Mouse (Mus musculus) intestine, embryonic 14.5 days (tissue): ENCODE data around the gene Ly6g6e. TPM values are rescaled to one million over a fixed set of nuclear protein-coding genes. Genes with fewer than 3 reads are reported as not detected.
"Not testable (repeated sequence)": the region's sequence is repeated elsewhere in the genome, so short reads cannot be mapped to it uniquely, and the experiment has no call there.

Experiments used
- ATAC-seq: fragments of 200-750 bp; cut with Nextera tagmentation; replicated peaks from 2 replicates; pipeline ENCODE4 v1.8.0; 2017; ENCODE audit warnings: low read depth, moderate number of reproducible peaks, moderate TSS enrichment, moderate library complexity; ENCODE audit not compliant: low FRiP score, low TSS enrichment
- DNase-seq: peaks from one replicate; pipeline ENCODE4 v3.0.0-alpha.2; 2018; ENCODE audit warnings: low spot score
- H3K27ac ChIP-seq: fragments of 300-500 bp; sonication (generic); 2 replicates; pipeline ENCODE4 v1.5.1; 2014; ENCODE audit warnings: low read depth, mild to moderate bottlenecking, control low read depth
- H3K27me3 ChIP-seq: fragments of 300-500 bp; sonication (generic); replicated peaks from 2 replicates; pipeline ENCODE4 v1.6.1; 2014; ENCODE audit warnings: low read length, control low read depth; ENCODE audit not compliant: control insufficient read depth, insufficient read depth
- H3K36me3 ChIP-seq: fragments of 300-500 bp; sonication (generic); 2 replicates; pipeline ENCODE4 v1.6.1; 2014; ENCODE audit warnings: low read length, control low read depth; ENCODE audit not compliant: control insufficient read depth, insufficient read depth
- H3K4me1 ChIP-seq: fragments of 300-500 bp; sonication (generic); replicated peaks from 2 replicates; pipeline ENCODE4 v1.6.1; 2014; ENCODE audit warnings: low read length, control low read depth, mixed read lengths; ENCODE audit not compliant: control insufficient read depth, insufficient read depth
- H3K4me2 ChIP-seq: fragments of 300-500 bp; sonication (generic); 2 replicates; pipeline ENCODE4 v1.6.1; 2014; ENCODE audit warnings: low read length
- H3K4me3 ChIP-seq: fragments of 300-500 bp; sonication (generic); 2 replicates; pipeline ENCODE4 v1.5.1; 2014; ENCODE audit warnings: low read depth, low read length, control low read depth, mixed read lengths
- H3K9ac ChIP-seq: fragments of 300-500 bp; sonication (generic); 2 replicates; pipeline ENCODE4 v1.6.1; 2014; ENCODE audit warnings: mild to moderate bottlenecking, low read length
- H3K9me3 ChIP-seq: fragments of 300-500 bp; sonication (generic); 2 replicates; pipeline ENCODE4 v1.6.1; 2016; ENCODE audit warnings: low read length, control low read depth; ENCODE audit not compliant: control insufficient read depth
- WGBS: fragments of 180-500 bp; shearing (Covaris S2); extraction: QIAGEN DNeasy Blood & Tissue Kit; methylation state at CpG from one replicate; pipeline ENCODE4 v1.1.7; 2014; 5-methylcytosine and 5-hydroxymethylcytosine counted together
- polyA plus RNA-seq: library from polyadenylated mRNA; unstranded; fragments of >200 nt; fragmentation: Nextera tagmentation; extraction: Ambion mirVana; gene quantifications from 2 replicates; pipeline ENCODE4 v1.2.1, GENCODE M21; 2014

Ly6g6e gene
- polyA plus RNA-seq = 1.3 and 2.8 TPM in 2 replicates

DNA sequence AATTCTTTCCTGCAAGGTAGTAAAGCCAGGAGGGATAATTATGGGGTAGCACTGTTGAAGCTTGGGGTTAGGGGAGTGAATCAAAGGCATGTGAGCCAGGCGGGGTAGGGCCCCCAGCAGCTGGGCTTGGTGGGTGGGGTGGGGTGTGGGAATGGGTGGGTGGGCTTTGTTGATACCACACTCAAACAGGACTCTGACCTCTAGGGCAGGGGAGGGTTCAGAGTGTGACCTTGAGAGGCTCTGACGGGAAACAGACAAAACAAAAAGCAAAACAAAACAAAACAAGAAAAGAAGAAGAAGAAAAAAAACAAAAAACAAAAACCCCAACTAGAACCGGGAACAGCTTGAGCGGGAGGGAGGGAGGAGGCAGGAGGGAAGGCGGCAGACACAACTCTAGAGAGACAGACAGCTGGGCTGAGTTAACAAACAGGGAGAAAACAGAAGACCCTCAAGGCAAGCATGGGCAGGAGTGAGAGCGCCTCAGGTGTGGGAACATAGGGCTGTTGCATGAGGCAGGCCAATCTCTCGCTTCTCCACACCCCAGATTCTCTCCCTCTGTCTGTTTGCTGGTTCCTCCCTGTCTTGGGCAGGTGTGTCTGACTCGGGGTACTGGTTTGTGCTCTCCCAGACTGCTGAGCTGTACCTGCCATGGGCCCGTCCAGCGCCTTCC is at the start of gene Ly6g6e:
Gene Ly6g6e, plus strand, starts transcription at position 396 of the 670 bp plus-strand sequence.
- H3K4me2 ChIP-seq = peak within 1 kb of the TSS; percentile 33
- WGBS = 23% methylated on average over 10 of the region's 10 CpGs
- H3K27ac ChIP-seq = peak within 1 kb of the TSS; percentile 7; the same call in 1 of the 2 replicates
- H3K4me3 ChIP-seq = peak within 1 kb of the TSS; percentile 6; the same call in 1 of the 2 replicates
- H3K9ac ChIP-seq = no peak within 1 kb of the TSS
- no peaks in the 10 kb centered on the region for H3K9me3 ChIP-seq
- H3K4me1 ChIP-seq = peaks cover 10% of the 10 kb centered on the region
- DNase-seq (no peak), ATAC-seq (no peak)
- no peaks in the 10 kb centered on the region for H3K27me3 ChIP-seq
- H3K36me3 ChIP-seq = no peaks in the 10 kb centered on the region

DNA sequence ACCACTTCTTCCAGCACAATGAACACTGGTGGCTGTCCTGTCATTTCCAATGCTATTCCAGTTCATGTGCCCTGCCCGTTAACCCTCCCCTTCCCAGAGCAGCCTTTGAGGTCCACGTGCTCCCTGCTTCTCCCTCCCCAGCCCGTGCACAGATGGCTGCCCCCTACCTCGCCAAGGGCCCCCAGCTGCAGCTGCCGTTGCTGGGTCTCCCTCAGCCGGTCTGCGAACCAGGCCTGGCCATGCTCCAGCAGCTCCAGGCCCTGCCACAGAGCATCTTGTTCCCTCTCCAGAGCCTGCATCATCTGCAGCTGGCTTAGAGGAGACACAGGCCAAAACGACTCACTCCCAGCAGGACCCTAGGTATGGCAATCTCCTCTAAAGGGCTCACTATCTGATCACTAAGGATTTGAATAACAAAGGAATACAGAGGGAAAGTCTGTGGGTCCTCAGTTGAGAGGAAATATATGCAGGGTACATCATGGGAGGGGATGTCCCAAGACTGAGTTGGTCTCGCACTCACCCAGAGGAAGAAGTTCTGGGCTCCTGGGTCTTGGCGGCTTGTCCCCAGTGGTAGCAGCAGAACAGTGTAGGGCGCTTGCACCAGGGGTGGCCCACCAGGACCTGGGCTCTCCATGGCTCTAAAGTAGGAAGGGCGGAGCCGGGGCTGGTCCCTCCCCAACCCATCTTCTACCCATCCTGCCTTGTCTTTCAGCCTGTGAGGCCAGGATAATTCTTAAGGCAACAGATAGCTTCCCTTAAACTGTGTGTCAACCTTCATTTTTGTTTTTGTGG is 49.2 kb upstream of the Ly6g6e start, which contains the start of gene Sapcd1:
Gene Sapcd1, minus strand, starts transcription at position 740 of the 792 bp plus-strand sequence.
- DNase-seq = peak; percentile 67
- H3K4me2 ChIP-seq = peak within 1 kb of the TSS; percentile 29
- no peaks in the 10 kb centered on the region for H3K9me3 ChIP-seq
- peak within 1 kb of the TSS; percentile 77 for H3K27ac ChIP-seq
- 38% methylated on average over 13 of the region's 13 CpGs for WGBS
- H3K4me1 ChIP-seq = peaks cover 14% of the 10 kb centered on the region; the same call in 1 of the 2 replicates
- ATAC-seq = peak; percentile 40
- H3K27me3 ChIP-seq = no peaks in the 10 kb centered on the region
- H3K4me3 ChIP-seq = peak within 1 kb of the TSS; percentile 1; the same call in 1 of the 2 replicates
- no peaks in the 10 kb centered on the region for H3K36me3 ChIP-seq
- H3K9ac ChIP-seq = 0 out of 2 replicates have a peak within 1 kb of the TSS, but pooled peaks have one; percentile 5

DNA sequence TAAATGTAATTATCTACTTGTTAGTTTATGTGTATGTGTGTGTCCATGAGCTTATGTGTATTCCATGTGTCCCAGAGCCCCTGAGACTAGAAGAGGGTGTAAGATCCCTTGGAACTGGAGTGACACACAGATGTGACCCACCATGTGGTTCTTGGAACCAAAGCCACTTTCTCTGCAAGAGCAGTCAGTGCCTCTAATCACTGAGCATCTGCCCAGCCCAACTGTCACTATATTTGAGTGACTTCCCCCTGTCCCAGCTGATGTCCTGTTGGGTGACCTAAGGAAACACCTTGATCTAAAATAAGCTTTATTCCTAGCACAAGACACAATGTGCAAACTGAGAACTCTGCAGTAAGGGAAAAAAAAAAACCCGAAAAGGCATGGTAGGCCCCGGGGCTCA is 48.4 kb upstream of the Ly6g6e start:
- WGBS = 64% methylated on average over 2 of the region's 2 CpGs
- no peak overlapping the region for H3K4me2 ChIP-seq
- H3K4me1 ChIP-seq = peaks cover 14% of the 10 kb centered on the region; the same call in 1 of the 2 replicates
- H3K27me3 ChIP-seq = no peaks in the 10 kb centered on the region
- no peak overlapping the region for H3K9ac ChIP-seq
- H3K27ac ChIP-seq = no peak overlapping the region
- H3K4me3 ChIP-seq = no peak overlapping the region
- no peaks in the 10 kb centered on the region for H3K9me3 ChIP-seq
- no peaks in the 10 kb centered on the region for H3K36me3 ChIP-seq
- DNase-seq (peak; percentile 48), ATAC-seq (no peak)

DNA sequence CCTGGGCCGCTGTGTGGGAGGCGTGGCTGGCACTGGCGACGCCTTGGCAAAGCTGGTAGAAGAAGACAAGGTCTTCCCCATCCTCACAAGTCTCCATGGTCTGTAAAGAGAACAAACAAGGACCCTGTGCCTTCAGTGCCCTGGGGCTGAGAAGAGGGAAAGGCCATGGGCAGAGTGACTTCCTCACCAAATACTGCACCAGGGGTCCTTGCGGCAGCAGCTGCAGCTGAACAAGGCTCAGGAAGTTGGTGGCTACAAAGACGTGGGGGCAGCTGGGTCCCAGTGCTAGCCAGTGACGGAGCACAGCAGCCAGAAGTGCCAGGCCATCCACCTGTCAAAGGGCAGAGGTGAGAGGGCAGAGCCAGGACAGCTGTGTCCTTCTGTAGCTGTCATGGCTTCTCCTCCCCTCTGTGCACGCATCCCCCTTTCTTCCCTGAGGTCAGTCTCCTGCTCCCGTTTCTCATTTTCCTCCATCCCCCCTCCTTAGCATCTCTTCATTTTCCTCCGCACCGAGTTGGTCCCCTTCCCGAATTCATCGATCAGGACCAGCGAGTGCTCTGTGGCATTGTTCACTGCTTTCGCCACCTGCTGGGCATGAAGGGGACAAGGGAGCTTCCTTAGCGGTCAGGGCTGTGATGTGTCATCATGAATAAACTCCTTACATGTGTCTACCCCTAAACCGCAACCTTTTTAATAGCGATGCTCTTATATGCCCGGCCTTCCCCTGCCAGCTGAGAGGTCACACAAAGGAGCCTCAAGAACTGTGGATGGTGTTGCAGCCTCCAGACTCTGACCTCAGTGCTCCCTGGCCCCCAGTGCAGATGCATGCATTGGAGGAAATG is 46.8 kb upstream of the Ly6g6e start:
- 38% methylated on average over 19 of the region's 19 CpGs for WGBS
- DNase-seq (no peak), ATAC-seq (no peak)
- H3K27ac ChIP-seq = no peak overlapping the region
- no peaks in the 10 kb centered on the region for H3K36me3 ChIP-seq
- no peaks in the 10 kb centered on the region for H3K27me3 ChIP-seq
- no peaks in the 10 kb centered on the region for H3K9me3 ChIP-seq
- no peak overlapping the region for H3K9ac ChIP-seq
- peaks cover 11% of the 10 kb centered on the region; the same call in 1 of the 2 replicates for H3K4me1 ChIP-seq
- no peak overlapping the region for H3K4me2 ChIP-seq
- no peak overlapping the region for H3K4me3 ChIP-seq

DNA sequence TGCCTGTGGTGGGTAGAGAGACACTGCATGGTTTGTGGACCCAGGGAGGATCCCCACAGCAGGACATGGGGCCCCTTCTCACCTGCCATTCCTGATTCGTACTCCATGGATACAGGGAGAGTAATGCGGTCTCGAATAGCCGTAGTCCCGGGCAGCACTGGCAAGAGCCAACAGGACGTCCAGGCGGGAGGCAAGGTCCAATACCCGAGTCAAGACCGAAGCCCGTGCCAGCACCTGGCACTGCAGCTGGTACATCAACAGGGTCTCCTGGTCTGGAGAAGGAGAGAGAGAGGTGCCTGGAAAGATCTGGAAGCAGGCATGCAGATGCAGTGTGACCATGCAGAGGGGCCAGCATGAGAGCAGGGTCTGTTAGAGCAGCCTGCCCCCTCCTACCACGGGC is 45.4 kb upstream of the Ly6g6e start:
- H3K4me3 ChIP-seq = no peak overlapping the region
- H3K27ac ChIP-seq = no peak overlapping the region
- 91% methylated on average over 11 of the region's 11 CpGs for WGBS
- no peaks in the 10 kb centered on the region for H3K9me3 ChIP-seq
- DNase-seq (no peak), ATAC-seq (no peak)
- H3K9ac ChIP-seq = no peak overlapping the region
- no peaks in the 10 kb centered on the region for H3K36me3 ChIP-seq
- peaks cover 11% of the 10 kb centered on the region; the same call in 1 of the 2 replicates for H3K4me1 ChIP-seq
- H3K4me2 ChIP-seq = no peak overlapping the region
- no peaks in the 10 kb centered on the region for H3K27me3 ChIP-seq

DNA sequence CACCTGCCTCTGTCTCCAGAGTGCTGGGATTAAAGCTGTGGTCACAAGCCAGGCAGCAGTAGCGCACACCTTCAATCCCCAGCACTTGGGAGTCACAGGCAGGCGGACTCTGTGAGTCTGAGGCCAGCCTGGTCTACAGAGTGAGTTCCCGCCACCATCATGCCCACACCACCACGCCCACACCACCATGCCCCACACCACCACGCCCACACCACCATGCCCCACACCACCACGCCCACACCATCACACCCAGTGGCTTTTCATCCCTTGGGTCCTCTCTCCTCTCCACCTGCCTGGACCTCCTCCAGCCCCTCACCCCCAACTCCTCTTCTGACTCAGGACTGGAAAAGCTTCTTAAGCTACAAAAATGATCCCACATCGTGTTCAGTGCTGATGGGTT is 44.8 kb upstream of the Ly6g6e start:
- peaks cover 11% of the 10 kb centered on the region; the same call in 1 of the 2 replicates for H3K4me1 ChIP-seq
- H3K36me3 ChIP-seq = no peaks in the 10 kb centered on the region
- DNase-seq (no peak), ATAC-seq (no peak)
- H3K4me2 ChIP-seq = no peak overlapping the region
- H3K9me3 ChIP-seq = no peaks in the 10 kb centered on the region
- H3K4me3 ChIP-seq = no peak overlapping the region
- no peak overlapping the region for H3K9ac ChIP-seq
- no peak overlapping the region for H3K27ac ChIP-seq
- H3K27me3 ChIP-seq = no peaks in the 10 kb centered on the region
- WGBS = 90% methylated on average over 7 of the region's 7 CpGs

DNA sequence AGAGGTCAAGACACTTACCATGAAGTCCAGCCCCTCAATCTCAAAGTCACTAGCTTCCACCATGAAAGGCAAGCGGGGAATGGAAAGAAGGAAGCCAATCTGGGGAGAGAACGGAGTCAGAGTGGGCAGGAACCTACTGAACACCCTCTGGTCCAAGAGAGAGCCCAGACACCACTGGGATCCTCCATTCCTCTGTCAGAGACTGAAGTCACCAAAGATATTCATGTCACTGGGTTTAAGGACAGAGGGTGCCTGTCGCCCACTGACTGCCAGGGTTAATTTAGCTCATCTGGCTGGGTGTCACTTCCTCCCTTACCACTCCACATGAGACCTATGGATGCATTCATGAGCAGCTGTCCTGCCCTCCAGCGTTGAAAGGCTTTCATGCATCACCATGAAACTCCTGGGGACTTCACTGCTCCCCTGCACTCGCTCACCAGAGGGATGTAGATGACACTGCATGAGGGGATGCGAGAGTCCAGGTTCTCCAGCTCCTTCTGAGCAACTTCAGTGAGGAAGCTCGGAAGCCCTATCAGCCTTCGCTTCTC is 44.3 kb upstream of the Ly6g6e start:
- no peak overlapping the region for H3K9ac ChIP-seq
- no peak overlapping the region for H3K4me3 ChIP-seq
- no peak for ATAC-seq
- WGBS = 67% methylated on average over 8 of the region's 8 CpGs
- H3K4me1 ChIP-seq = peaks cover 7% of the 10 kb centered on the region; the same call in 1 of the 2 replicates
- no peaks in the 10 kb centered on the region for H3K36me3 ChIP-seq
- no peak overlapping the region for H3K27ac ChIP-seq
- H3K9me3 ChIP-seq = no peaks in the 10 kb centered on the region
- no peak for DNase-seq
- H3K27me3 ChIP-seq = no peaks in the 10 kb centered on the region
- H3K4me2 ChIP-seq = no peak overlapping the region

DNA sequence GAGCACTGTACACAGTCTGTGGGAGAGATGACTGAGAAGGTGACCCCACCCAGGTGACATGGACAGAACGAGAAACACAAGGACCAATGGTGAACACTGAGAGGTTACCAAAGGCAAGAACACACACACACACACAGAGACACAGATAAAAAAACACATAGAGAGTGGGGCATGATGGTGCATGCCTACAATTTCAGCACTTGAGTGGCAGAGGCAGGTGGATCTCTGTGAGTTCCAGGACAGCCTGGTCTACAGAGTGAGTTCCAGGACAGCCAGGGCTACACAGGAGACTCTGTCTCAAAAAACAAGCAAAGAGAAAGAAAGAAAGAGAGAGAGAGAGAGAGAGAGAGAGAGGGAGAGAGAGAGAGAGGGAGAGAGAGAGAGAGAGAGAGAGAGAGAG is 43.0 kb upstream of the Ly6g6e start:
- H3K4me1 ChIP-seq, H3K27ac ChIP-seq, H3K4me3 ChIP-seq, H3K36me3 ChIP-seq, H3K9me3 ChIP-seq, H3K4me2 ChIP-seq, H3K27me3 ChIP-seq, DNase-seq, H3K9ac ChIP-seq, ATAC-seq: not testable (repeated sequence)
- WGBS = 79% methylated on average over 1 of the region's 1 CpGs
